Mouse (Mus musculus) erythroblast, embryonic 14.5 days (primary cell): Measurements from ENCODE around the gene Ptges3l.

Experiments used
- GATA1 ChIP-seq: IDR thresholded peaks from 2 replicates; pipeline ENCODE4 v1.6.1; 2012; ENCODE audit warnings: low read length, inconsistent platforms, mixed read lengths
- TAL1 ChIP-seq: IDR thresholded peaks from 3 replicates; pipeline ENCODE4 v1.6.1; 2012; ENCODE audit warnings: low read length, inconsistent platforms, mixed read lengths

GRCm38 (mm10) chr11:101448274-101448746 lies 23.2 kb upstream of the Ptges3l start, which contains the start of gene Ifi35:
- TF ChIP-seq GATA1 (no peak), TAL1 (no peak)
